Mouse (Mus musculus) embryonic fibroblast, embryonic 13.5 days (primary cell): ENCODE measurements around the gene Prelp.

Source experiments
- CTCF ChIP-seq: IDR thresholded peaks from 2 replicates; pipeline ENCODE4 v1.5.1; 2011; ENCODE audit warnings: mild to moderate bottlenecking, control low read depth, low read length, moderate library complexity, borderline replicate concordance; ENCODE audit not compliant: insufficient read depth
- POLR2A ChIP-seq: IDR thresholded peaks from 2 replicates; pipeline ENCODE4 v1.6.1; 2011; ENCODE audit warnings: low read depth, mild to moderate bottlenecking, control low read depth, low read length, moderate library complexity

GRCm38 (mm10) chr1:133869221-133869620 lies 52.0 kb downstream of the Prelp start:
- no peak for TF ChIP-seq CTCF
- TF ChIP-seq POLR2A: no peak
